Mouse (Mus musculus) kidney, embryonic 15.5 days (tissue): ENCODE results near the gene Rad9a. TPM values are rescaled to one million over a fixed set of nuclear protein-coding genes. Genes with fewer than 3 reads are reported as not detected.

ENCODE experiments used
- ATAC-seq: fragments of 200-750 bp; cut with Nextera tagmentation; replicated peaks from 2 replicates; pipeline ENCODE4 v1.8.0; 2017; ENCODE audit warnings: moderate TSS enrichment; ENCODE audit not compliant: low FRiP score
- H3K27ac ChIP-seq: fragments of 300-500 bp; sonication (generic); 2 replicates; pipeline ENCODE4 v1.5.1; 2015; ENCODE audit warnings: mild to moderate bottlenecking, inconsistent platforms
- H3K27me3 ChIP-seq: fragments of 300-500 bp; sonication (generic); 2 replicates; pipeline ENCODE4 v1.6.1; 2015; ENCODE audit warnings: inconsistent platforms
- H3K36me3 ChIP-seq: fragments of 300-500 bp; sonication (generic); 2 replicates; pipeline ENCODE4 v1.6.1; 2015; ENCODE audit warnings: inconsistent platforms
- H3K4me1 ChIP-seq: fragments of 300-500 bp; sonication (generic); 2 replicates; pipeline ENCODE4 v1.6.1; 2015; ENCODE audit warnings: inconsistent platforms
- H3K4me2 ChIP-seq: fragments of 300-500 bp; sonication (generic); 2 replicates; pipeline ENCODE4 v1.6.1; 2015; ENCODE audit warnings: moderate library complexity, mild to moderate bottlenecking, inconsistent platforms
- H3K4me3 ChIP-seq: fragments of 300-500 bp; sonication (generic); replicated peaks from 2 replicates; pipeline ENCODE4 v1.5.1; 2015; ENCODE audit warnings: mild to moderate bottlenecking, inconsistent platforms
- H3K9ac ChIP-seq: fragments of 300-500 bp; sonication (generic); 2 replicates; pipeline ENCODE4 v1.6.1; 2015; ENCODE audit warnings: mild to moderate bottlenecking, inconsistent platforms
- H3K9me3 ChIP-seq: fragments of 300-500 bp; sonication (generic); replicated peaks from 2 replicates; pipeline ENCODE4 v1.6.1; 2016; ENCODE audit warnings: inconsistent platforms
- WGBS: fragments of 180-500 bp; shearing (Covaris S2); methylation state at CpG from one replicate; pipeline ENCODE4 v1.1.7; 2015; ENCODE audit warnings: mixed read lengths; 5-methylcytosine and 5-hydroxymethylcytosine counted together
- polyA plus RNA-seq: library from polyadenylated mRNA; unstranded; fragments of >200 nt; fragmentation: Nextera tagmentation; extraction: Ambion mirVana; gene quantifications from 2 replicates; pipeline ENCODE4 v1.2.1, GENCODE M21; 2015

Gene Rad9a
- polyA plus RNA-seq, 1 experiment from 2014 or later: 38.2 TPM

DNA sequence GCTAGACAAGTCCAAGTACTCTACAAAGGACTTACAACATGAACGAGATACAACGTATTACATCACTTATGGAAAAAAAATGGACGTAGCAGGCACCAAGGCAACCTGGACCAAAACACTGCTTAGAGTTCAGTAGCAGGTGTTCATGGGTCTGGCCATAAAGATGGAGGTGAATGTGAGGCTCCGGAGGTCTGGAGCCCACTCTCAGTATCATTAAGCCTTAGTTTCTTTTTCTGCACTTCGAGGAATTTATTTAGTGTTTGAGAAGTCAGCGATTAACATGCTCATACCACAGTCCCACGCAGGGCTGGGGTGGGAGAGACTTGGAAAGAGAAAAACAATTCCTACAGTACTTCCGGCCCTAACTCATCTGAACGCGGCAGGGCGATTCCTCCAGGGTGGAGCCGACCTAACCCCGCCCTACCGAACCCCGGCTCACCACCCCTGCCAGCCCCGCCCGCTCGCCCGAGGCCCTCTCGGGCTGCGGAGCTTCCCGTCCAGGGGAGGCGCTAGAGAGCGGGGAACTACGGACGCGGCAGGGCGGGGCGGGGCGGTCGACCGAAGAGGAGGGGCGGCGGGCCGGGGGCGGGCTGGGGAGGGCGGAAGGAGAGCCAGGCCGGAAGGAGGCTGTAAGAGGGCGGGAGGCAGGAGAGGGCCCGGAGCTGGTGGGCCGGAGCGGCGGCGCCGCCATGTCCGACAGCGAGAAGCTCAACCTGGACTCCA, 9.8 kb downstream of the Rad9a start, which contains the start of gene Ppp1ca:
Ppp1ca (plus strand) TSS at position 538 of the 723 bp plus-strand sequence.
- Histone ChIP-seq H3K27me3 (no peaks in the 10 kb centered on the region), H3K9me3 (no peaks in the 10 kb centered on the region), H3K9ac (peak within 1 kb of the TSS; percentile 99), H3K36me3 (peaks cover 35% of the 10 kb centered on the region), H3K4me3 (peak within 1 kb of the TSS; percentile 87), H3K4me1 (peaks cover 57% of the 10 kb centered on the region), H3K27ac (peak within 1 kb of the TSS; percentile 98), H3K4me2 (peak within 1 kb of the TSS; percentile 77)
- WGBS: 3% methylated on average over 41 of the region's 47 CpGs
- peak; percentile 94 for ATAC-seq

DNA sequence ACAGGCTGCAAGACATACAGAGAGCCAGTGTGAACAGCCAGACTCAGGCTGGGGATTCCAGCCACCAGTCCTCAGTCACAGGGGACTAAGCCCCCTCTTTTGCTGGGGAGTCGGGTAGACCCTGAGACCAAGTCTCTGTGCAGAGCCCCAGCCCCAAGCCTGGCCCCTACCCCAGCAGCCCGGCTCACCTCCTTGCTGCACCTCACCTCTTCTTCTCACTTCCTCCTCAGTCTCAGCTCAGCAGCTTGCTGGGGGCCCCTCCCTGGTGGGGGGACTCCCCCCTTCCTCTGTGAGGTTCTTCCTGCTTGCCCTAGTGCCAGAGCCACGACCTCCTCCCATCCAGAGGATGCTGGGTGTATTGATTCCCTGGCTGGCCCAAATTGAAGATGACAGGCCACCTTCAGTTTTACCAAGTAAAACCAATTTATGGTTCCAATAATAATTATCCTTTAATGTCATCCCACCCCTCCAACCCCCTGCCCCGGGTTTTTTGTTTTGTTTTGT, 10.6 kb downstream of the Rad9a start, which contains the start of gene Tbc1d10c:
Tbc1d10c (minus strand) TSS at position 454 of the 504 bp plus-strand sequence.
- no peaks in the 10 kb centered on the region for H3K9me3 ChIP-seq
- ATAC-seq: no peak
- 35% methylated on average over 4 of the region's 4 CpGs for WGBS

DNA sequence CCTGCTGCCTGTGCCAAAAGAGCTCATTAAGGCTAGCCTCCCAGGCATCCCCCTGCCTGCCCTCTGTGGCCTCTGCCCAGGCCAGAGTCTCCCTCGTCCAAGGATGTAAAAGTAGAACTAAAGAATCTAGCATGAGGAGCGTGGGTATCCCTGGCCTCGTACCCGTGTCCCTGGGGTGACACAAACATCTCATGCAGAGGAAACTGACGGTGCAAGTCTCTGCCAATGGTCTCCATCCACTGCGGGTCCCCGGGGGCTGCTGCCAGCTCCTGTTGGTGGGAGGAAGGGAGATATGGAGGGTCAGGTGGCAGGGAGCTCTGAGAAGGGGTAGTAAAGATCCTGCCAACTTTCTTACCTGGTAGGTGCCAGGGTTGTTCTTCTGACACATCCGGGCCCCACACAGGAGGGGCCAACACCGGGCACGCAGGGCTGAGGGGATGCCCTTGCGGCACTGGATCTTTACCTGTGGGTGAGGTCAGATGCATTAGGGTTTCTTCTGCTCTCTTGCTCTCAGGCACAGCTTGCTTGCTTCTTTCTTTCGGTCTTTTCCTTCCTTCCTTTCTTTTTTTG, 12.3 kb downstream of the Rad9a start:
- ATAC-seq: no peak
- WGBS: 83% methylated on average over 12 of the region's 12 CpGs
- peaks cover 11% of the 10 kb centered on the region for H3K36me3 ChIP-seq
- no peak overlapping the region for H3K4me2 ChIP-seq
- no peak overlapping the region for H3K27ac ChIP-seq
- no peak overlapping the region for H3K9ac ChIP-seq
- peaks cover 48% of the 10 kb centered on the region for H3K4me1 ChIP-seq
- H3K27me3 ChIP-seq: no peaks in the 10 kb centered on the region
- no peaks in the 10 kb centered on the region for H3K9me3 ChIP-seq
- no peak overlapping the region for H3K4me3 ChIP-seq

More for the DNA sequence above, 10.6 kb downstream of the Rad9a start, which contains the start of gene Tbc1d10c:
- Histone ChIP-seq H3K27ac (peak within 1 kb of the TSS; percentile 98), H3K4me1 (peaks cover 50% of the 10 kb centered on the region), H3K9ac (peak within 1 kb of the TSS; percentile 99), H3K27me3 (no peaks in the 10 kb centered on the region), H3K36me3 (peaks cover 28% of the 10 kb centered on the region), H3K4me3 (peak within 1 kb of the TSS; percentile 87), H3K4me2 (peak within 1 kb of the TSS; percentile 77)

DNA sequence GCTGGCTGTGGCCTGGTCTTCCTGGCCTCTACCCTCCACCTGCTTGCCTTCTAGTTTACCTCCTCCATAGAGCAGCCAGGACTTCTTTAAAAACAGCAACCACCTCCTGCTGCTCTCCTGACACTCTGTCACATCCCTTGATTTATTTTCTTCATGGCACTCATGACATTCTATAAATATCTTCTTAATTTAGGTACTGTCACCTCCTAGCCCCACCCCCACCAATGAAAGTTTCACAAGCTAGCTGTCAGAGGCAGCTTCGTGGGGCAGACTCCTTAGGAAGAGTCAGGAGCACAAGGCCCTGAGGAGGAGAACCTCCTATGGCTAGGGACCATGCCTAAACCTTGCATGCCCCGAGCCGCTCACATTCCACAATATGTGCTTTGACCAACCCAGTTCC, 14.2 kb downstream of the Rad9a start:
- 64% methylated on average over 3 of the region's 3 CpGs for WGBS
- Histone ChIP-seq H3K36me3 (no peaks in the 10 kb centered on the region), H3K9ac (no peak overlapping the region), H3K4me3 (no peak overlapping the region), H3K4me2 (no peak overlapping the region), H3K27me3 (no peaks in the 10 kb centered on the region), H3K4me1 (peaks cover 39% of the 10 kb centered on the region), H3K9me3 (no peaks in the 10 kb centered on the region), H3K27ac (no peak overlapping the region)
- ATAC-seq: no peak

DNA sequence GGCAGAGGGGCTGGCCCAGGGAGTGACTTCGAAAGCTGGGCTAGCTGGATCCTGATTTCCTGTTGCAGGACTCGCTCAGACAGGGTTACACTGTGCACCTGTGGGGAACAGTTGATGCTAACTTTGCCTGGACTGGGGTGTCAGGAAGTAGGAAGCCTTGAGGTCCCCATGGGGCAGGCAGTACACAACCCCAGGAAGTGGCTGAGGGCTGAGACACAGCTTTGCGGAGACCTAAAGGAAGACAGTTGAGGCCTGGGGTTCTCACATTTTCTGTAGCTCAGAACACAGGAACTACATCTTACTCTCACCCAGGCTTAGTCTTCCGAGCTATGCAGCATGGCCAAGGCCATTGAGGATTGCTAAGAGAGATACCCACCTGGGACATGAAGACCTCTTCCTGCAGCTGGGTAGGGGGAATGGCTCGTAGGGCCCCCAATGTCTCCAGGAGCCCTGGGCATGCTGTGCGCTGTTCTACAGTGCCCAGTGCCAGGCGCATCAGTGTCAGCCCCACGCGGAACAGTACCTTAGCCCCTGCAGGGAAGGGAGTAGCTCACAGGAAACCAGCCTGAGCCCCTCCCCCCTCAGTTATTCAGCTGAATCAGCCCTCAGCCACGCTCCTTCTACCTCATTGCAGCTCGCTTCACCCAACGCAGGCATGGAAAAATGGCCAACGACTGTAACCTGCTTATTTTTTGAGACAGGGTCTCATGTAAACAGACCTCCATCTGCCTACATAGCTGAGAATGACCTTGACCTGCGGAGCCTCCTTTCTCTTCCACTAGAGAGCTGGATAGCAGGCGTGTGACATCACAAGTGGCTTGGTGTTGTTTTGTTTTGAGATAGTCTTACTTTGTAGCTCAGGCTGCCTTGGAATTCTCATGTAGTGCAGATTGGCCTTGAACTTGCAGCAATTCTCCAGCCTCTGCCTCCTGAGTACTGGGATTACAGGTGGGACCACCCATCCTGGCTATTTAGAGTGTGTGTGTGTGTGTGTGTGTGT, 16.2 kb downstream of the Rad9a start:
- no peaks in the 10 kb centered on the region for H3K9me3 ChIP-seq
- no peak overlapping the region for H3K4me3 ChIP-seq
- no peaks in the 10 kb centered on the region for H3K36me3 ChIP-seq
- peak overlapping the region; percentile 32 for H3K4me2 ChIP-seq
- H3K4me1 ChIP-seq: peaks cover 33% of the 10 kb centered on the region
- H3K27me3 ChIP-seq: no peaks in the 10 kb centered on the region
- ATAC-seq: no peak
- 47% methylated on average over 15 of the region's 15 CpGs for WGBS
- H3K9ac ChIP-seq: no peak overlapping the region
- peak overlapping the region; percentile 66 for H3K27ac ChIP-seq

DNA sequence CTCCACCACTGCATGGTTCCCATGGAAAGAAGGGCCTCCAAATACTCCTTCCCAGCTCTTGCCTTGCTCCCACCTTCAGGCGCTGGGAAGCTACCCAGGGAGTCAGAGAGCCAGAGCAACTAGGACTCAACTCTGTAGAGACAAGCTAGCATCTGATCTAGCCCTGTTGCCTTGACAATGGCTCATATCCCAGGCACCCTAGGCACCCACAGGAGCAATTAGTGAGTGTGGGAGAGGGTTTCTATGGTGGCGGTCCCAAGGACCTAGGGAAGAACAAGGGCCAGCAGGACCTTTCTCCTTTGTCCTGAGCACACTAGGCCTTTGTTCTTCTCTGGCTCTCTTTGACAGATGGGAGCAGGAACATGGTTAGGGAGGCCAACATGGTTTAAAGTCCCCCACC, 17.8 kb downstream of the Rad9a start:
- no peaks in the 10 kb centered on the region for H3K27me3 ChIP-seq
- H3K4me1 ChIP-seq: peaks cover 33% of the 10 kb centered on the region
- 0 out of 2 replicates have a peak overlapping the region, but pooled peaks have one; percentile 8 for H3K27ac ChIP-seq
- H3K4me3 ChIP-seq: no peak overlapping the region
- no peaks in the 10 kb centered on the region for H3K9me3 ChIP-seq
- no peak overlapping the region for H3K4me2 ChIP-seq
- WGBS: 89% methylated on average over 2 of the region's 2 CpGs
- H3K36me3 ChIP-seq: no peaks in the 10 kb centered on the region
- ATAC-seq: no peak
- no peak overlapping the region for H3K9ac ChIP-seq

DNA sequence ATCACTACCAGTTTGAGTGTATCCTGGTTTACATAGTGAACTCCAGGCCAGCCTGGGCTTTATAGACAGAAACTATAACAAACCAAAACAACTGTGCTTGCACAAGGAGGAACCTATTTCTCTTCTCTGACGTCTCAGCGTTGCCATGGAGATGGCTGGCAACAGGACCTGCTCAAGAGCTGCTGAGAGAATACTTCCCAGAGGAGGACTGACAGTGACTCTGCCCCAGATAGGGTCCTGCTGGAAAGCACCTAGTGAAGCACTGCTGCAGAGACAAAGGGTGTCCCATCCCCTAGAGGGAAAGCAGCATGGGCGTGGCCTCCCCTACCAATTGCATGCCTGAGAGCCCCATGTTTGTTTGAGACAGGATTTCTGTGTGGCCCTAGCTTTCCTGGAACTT, 19.6 kb downstream of the Rad9a start:
- 34% methylated on average over 3 of the region's 3 CpGs for WGBS

DNA sequence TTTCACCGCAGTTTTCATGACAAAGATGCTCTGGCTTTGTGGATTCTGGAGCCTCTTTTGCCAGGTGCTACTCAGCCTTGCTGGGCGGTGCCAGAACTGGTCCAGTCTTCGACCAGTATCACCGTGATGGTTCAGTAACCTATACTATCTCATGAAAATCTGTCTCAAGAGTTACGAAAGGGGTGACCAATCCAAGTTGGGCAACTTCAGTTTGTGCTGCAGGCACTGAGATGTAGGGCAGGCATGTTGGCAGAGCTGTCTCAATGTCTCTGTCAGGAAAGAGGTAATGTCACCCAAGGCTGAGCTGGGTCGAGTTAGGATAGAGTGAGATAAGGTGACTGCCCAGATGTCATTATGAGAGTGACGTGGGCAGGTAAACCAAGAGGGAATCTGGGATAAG, 21.1 kb downstream of the Rad9a start:
- Histone ChIP-seq H3K27me3 (peaks cover 9% of the 10 kb centered on the region), H3K36me3 (no peaks in the 10 kb centered on the region), H3K9ac (no peak overlapping the region), H3K4me1 (peaks cover 29% of the 10 kb centered on the region), H3K4me3 (no peak overlapping the region), H3K9me3 (no peaks in the 10 kb centered on the region), H3K27ac (no peak overlapping the region), H3K4me2 (no peak overlapping the region)
- WGBS: 86% methylated on average over 7 of the region's 7 CpGs
- ATAC-seq: no peak

More for the DNA sequence above, 19.6 kb downstream of the Rad9a start:
- Histone ChIP-seq H3K4me2 (no peak overlapping the region), H3K4me1 (peaks cover 28% of the 10 kb centered on the region), H3K9ac (no peak overlapping the region), H3K4me3 (no peak overlapping the region), H3K27me3 (peaks cover 2% of the 10 kb centered on the region; the same call in 1 of the 2 replicates), H3K27ac (no peak overlapping the region), H3K36me3 (no peaks in the 10 kb centered on the region), H3K9me3 (no peaks in the 10 kb centered on the region)
- no peak for ATAC-seq

DNA sequence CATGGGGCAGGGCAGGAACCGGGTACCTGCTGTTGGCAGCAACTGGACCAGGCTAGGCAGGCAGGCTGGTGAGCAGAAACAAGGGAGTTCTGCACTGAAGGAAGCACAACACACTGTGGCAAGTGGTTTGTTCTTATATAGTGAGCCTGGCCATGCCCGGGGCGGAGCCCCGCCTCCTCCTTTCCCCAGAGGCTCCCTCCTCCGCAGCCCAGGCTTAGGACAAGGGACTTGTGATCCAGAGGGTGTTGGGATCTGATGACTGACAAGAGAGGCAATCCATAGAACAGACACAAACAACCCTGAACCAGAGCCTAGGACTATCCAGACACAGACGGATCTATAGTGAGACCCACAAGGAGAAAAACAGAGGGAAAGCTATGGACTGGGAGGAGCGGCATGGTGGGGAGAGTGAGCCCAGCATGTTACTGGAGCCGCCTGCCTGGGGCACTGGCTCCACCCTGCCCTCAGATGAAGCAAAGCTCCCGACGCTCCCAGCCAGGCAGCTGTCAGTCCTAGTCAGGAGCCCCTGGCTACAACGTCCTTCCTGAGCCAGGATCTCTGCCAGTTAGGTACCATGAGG, 26.0 kb downstream of the Rad9a start, which contains the start of gene Carns1:
Carns1 (minus strand) TSS at position 112 of the 580 bp plus-strand sequence.
- Histone ChIP-seq H3K27ac (peak within 1 kb of the TSS; percentile 37; the same call in 1 of the 2 replicates), H3K4me1 (peaks cover 33% of the 10 kb centered on the region), H3K36me3 (no peaks in the 10 kb centered on the region), H3K27me3 (peaks cover 9% of the 10 kb centered on the region), H3K9me3 (no peaks in the 10 kb centered on the region), H3K4me3 (peak within 1 kb of the TSS; percentile 28), H3K9ac (0 out of 2 replicates have a peak within 1 kb of the TSS, but pooled peaks have one; percentile 4), H3K4me2 (peak within 1 kb of the TSS; percentile 55)
- WGBS: 3% methylated on average over 11 of the region's 11 CpGs
- peak; percentile 69 for ATAC-seq

DNA sequence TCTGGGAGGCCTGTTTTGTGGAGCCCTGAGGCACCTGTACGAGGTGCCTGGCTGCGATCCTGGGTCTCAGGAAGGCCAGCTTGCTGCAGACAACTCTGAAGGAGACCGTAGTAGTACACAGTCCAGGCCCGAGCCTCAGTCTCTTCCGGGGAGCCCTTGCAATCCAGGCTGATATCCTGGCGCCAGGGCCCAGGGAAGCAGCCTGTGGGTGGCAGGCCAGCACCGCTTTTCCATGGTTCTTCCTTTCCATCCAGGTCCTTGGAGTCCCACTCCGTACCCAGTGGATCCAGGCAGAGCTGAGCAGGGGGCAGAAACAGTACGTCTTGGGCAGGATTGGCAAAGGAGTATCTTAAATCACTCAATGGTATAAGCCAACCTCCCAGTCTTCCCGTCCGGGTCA, 28.5 kb downstream of the Rad9a start:
- H3K9me3 ChIP-seq: no peaks in the 10 kb centered on the region
- no peaks in the 10 kb centered on the region for H3K36me3 ChIP-seq
- H3K4me3 ChIP-seq: no peak overlapping the region
- 53% methylated on average over 11 of the region's 11 CpGs for WGBS
- H3K4me2 ChIP-seq: no peak overlapping the region
- H3K9ac ChIP-seq: no peak overlapping the region
- no peak overlapping the region for H3K27ac ChIP-seq
- H3K4me1 ChIP-seq: peaks cover 42% of the 10 kb centered on the region
- peaks cover 9% of the 10 kb centered on the region for H3K27me3 ChIP-seq
- no peak for ATAC-seq
